Mouse (Mus musculus): Measurements from ENCODE around the gene Srrm1. TPM values are rescaled to one million over a fixed set of nuclear protein-coding genes. Genes with fewer than 3 reads are reported as not detected.

Gene Srrm1
- polyA plus RNA-seq (2015; fragmentation: Nextera tagmentation; extraction: Ambion mirVana) = 183 and 203 TPM in 2 replicates

DNA sequence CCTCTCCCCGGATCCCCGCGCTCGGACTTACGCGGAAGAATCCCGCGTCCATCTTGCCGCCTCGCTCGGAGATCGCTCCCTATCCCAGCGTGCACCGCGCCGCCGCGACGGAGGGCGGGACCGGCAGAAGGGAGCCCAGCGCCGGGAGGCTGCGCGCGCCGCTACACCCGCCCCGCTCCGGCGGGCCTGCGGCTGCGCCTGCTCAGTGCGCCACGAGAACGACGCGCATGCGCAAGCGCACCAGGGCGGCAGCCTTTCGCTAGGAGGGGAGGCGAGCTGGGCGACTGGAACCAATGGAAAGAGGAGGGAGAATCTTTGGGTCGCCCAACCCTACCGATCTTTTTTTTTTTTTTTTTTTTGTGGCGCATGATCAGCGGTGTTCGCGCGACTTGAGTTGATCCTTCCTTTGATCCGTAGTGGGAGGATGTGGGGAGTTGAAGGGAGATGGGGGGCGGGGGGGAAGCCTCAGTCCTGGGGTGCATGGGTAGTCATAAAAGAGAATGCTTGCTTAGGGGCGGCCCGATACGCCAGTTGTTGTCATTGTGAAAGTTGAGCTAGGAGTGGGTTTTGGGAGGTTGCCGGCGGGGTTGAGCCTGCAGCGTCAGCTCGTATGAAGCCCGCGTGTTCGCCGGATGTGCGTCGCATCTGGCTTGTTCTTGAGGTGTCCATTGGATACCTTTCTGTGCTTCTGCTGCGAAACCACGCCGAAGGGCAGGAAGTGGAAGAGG is at the start of gene Srrm1:
Srrm1 (minus strand) TSS at position 256 of the 728 bp plus-strand sequence.
- H3K9ac ChIP-seq (ENCODE audit: low read depth, low read length) = peak within 1 kb of the TSS; percentile 99
- H3K4me2 ChIP-seq (ENCODE audit: low read length) = peak within 1 kb of the TSS; percentile 88
- H3K36me3 ChIP-seq (ENCODE audit: insufficient read depth, low read length) = no peaks in the 10 kb centered on the region
- H3K27ac ChIP-seq = peak within 1 kb of the TSS; percentile 96
- H3K4me1 ChIP-seq (replicated peaks; ENCODE audit: insufficient read depth, low read length) = peaks cover 13% of the 10 kb centered on the region; the same call in 1 of the 2 replicates
- peak; percentile 92 for ATAC-seq (replicated peaks; ENCODE audit: low FRiP score, low read depth)
- H3K27me3 ChIP-seq (ENCODE audit: insufficient read depth, low read length) = no peaks in the 10 kb centered on the region
- no peak for TF ChIP-seq CTCF (IDR thresholded peaks at IDR 0.05; ENCODE audit: low read depth)
- no peaks in the 10 kb centered on the region for H3K9me3 ChIP-seq (replicated peaks; ENCODE audit: low read length)
- peak within 1 kb of the TSS; percentile 100 for H3K4me3 ChIP-seq (replicated peaks; ENCODE audit: low read depth, low read length)
- under 1% methylated on average over 66 of the region's 69 CpGs for WGBS
- DNase-seq (ENCODE audit: low spot score) = peak; percentile 99

GRCm38 (mm10) chr4:135401881-135402280 is 48.8 kb upstream of the Srrm1 start:
- TF ChIP-seq CTCF (IDR thresholded peaks at IDR 0.05; ENCODE audit: low read depth) = no peak
- H3K4me1 ChIP-seq (replicated peaks; ENCODE audit: insufficient read depth, low read length) = peaks cover 7% of the 10 kb centered on the region; the same call in 1 of the 2 replicates
- H3K9me3 ChIP-seq (replicated peaks; ENCODE audit: low read length) = no peaks in the 10 kb centered on the region
- no peak overlapping the region for H3K4me3 ChIP-seq (replicated peaks; ENCODE audit: low read depth, low read length)
- H3K27ac ChIP-seq = no peak overlapping the region
- no peak overlapping the region for H3K4me2 ChIP-seq (ENCODE audit: low read length)
- ATAC-seq (replicated peaks; ENCODE audit: low FRiP score, low read depth) (no peak), DNase-seq (ENCODE audit: low spot score) (no peak)
- no peak overlapping the region for H3K9ac ChIP-seq (ENCODE audit: low read depth, low read length)
- no peaks in the 10 kb centered on the region for H3K36me3 ChIP-seq (ENCODE audit: insufficient read depth, low read length)
- WGBS = 32% methylated on average over 7 of the region's 7 CpGs
- H3K27me3 ChIP-seq (ENCODE audit: insufficient read depth, low read length) = no peaks in the 10 kb centered on the region

GRCm38 (mm10) chr4:135397991-135398390 is 44.9 kb upstream of the Srrm1 start, which contains the start of gene Ncmap:
TSS of gene Ncmap (minus strand) at chr4:135398227.
- DNase-seq (ENCODE audit: low spot score) (no peak), ATAC-seq (replicated peaks; ENCODE audit: low FRiP score, low read depth) (peak; percentile 29; the same call in 1 of the 2 replicates)
- H3K4me1 ChIP-seq (replicated peaks; ENCODE audit: insufficient read depth, low read length) = peaks cover 7% of the 10 kb centered on the region; the same call in 1 of the 2 replicates
- no peaks in the 10 kb centered on the region for H3K9me3 ChIP-seq (replicated peaks; ENCODE audit: low read length)
- H3K36me3 ChIP-seq (ENCODE audit: insufficient read depth, low read length) = no peaks in the 10 kb centered on the region
- no peaks in the 10 kb centered on the region for H3K27me3 ChIP-seq (ENCODE audit: insufficient read depth, low read length)
- no peak within 1 kb of the TSS for H3K27ac ChIP-seq
- H3K9ac ChIP-seq (ENCODE audit: low read depth, low read length) = 0 out of 2 replicates have a peak within 1 kb of the TSS, but pooled peaks have one; percentile 18
- H3K4me3 ChIP-seq (replicated peaks; ENCODE audit: low read depth, low read length) = peak within 1 kb of the TSS; percentile 38
- TF ChIP-seq CTCF (IDR thresholded peaks at IDR 0.05; ENCODE audit: low read depth) = no peak
- WGBS = 3% methylated on average over 29 of the region's 29 CpGs
- peak within 1 kb of the TSS; percentile 76 for H3K4me2 ChIP-seq (ENCODE audit: low read length)

DNA sequence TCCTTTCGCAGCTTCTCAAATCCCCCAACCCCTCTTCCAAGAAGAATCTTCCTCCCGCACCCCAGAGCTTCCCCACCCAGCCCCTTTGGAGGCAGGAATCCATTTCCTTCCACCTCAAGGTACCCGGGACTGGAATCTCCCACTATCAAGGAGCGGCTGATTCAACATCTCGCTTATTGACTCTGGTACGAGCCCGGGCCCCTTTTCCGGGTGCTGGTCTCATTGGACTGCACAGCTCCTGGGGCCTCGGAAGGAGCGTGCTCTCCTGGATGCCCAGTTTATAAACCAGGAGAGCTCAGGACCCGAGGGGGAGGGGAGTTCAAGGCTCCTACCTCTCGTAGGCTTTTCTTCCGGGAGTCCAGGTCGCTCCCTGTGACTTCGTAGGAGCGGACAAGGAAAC is 44.4 kb upstream of the Srrm1 start:
- peak overlapping the region; percentile 38 for H3K4me3 ChIP-seq (replicated peaks; ENCODE audit: low read depth, low read length)
- H3K4me1 ChIP-seq (replicated peaks; ENCODE audit: insufficient read depth, low read length) = peaks cover 7% of the 10 kb centered on the region; the same call in 1 of the 2 replicates
- peak overlapping the region; percentile 76 for H3K4me2 ChIP-seq (ENCODE audit: low read length)
- H3K36me3 ChIP-seq (ENCODE audit: insufficient read depth, low read length) = no peaks in the 10 kb centered on the region
- H3K27ac ChIP-seq = no peak overlapping the region
- 0 out of 2 replicates have a peak overlapping the region, but pooled peaks have one; percentile 18 for H3K9ac ChIP-seq (ENCODE audit: low read depth, low read length)
- H3K9me3 ChIP-seq (replicated peaks; ENCODE audit: low read length) = no peaks in the 10 kb centered on the region
- TF ChIP-seq CTCF (IDR thresholded peaks at IDR 0.05; ENCODE audit: low read depth) = no peak
- 10% methylated on average over 16 of the region's 16 CpGs for WGBS
- H3K27me3 ChIP-seq (ENCODE audit: insufficient read depth, low read length) = no peaks in the 10 kb centered on the region
- peak; percentile 21; the same call in 1 of the 2 replicates for ATAC-seq (replicated peaks; ENCODE audit: low FRiP score, low read depth)
- DNase-seq (ENCODE audit: low spot score) = no peak

GRCm38 (mm10) chr4:135396303-135396702 is 43.2 kb upstream of the Srrm1 start:
- 91% methylated on average over 5 of the region's 5 CpGs for WGBS
- no peak; the same call in 1 of the 2 replicates for TF ChIP-seq CTCF (IDR thresholded peaks at IDR 0.05; ENCODE audit: low read depth)
- DNase-seq (ENCODE audit: low spot score) (no peak), ATAC-seq (replicated peaks; ENCODE audit: low FRiP score, low read depth) (no peak)
- H3K27me3 ChIP-seq (ENCODE audit: insufficient read depth, low read length) = no peaks in the 10 kb centered on the region
- H3K4me2 ChIP-seq (ENCODE audit: low read length) = no peak overlapping the region
- peaks cover 7% of the 10 kb centered on the region; the same call in 1 of the 2 replicates for H3K4me1 ChIP-seq (replicated peaks; ENCODE audit: insufficient read depth, low read length)
- H3K4me3 ChIP-seq (replicated peaks; ENCODE audit: low read depth, low read length) = no peak overlapping the region
- H3K9me3 ChIP-seq (replicated peaks; ENCODE audit: low read length) = no peaks in the 10 kb centered on the region
- H3K36me3 ChIP-seq (ENCODE audit: insufficient read depth, low read length) = no peaks in the 10 kb centered on the region
- H3K9ac ChIP-seq (ENCODE audit: low read depth, low read length) = no peak overlapping the region
- H3K27ac ChIP-seq = no peak overlapping the region

DNA sequence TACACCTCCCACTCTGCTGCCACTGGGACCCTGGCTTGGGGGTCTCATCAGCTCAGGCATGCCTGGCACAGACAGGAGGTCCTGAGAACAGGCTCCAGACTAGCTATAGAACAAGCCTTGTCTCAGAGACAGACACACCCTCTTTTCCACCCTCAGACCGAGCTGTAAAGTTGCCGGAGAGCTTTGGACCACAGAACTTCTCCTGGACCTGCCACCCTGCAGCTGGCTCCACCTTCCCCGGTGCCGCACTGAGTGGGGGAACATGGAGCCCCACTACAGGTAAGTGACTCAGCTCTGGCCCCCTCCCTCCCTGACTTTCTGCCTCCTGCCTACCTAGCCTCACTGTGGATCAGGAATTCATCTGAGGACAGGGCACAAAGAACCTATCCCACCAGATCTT is 42.3 kb upstream of the Srrm1 start:
- H3K4me1 ChIP-seq (replicated peaks; ENCODE audit: insufficient read depth, low read length) = peaks cover 7% of the 10 kb centered on the region; the same call in 1 of the 2 replicates
- no peak overlapping the region for H3K4me3 ChIP-seq (replicated peaks; ENCODE audit: low read depth, low read length)
- no peak for DNase-seq (ENCODE audit: low spot score)
- no peak overlapping the region for H3K27ac ChIP-seq
- H3K9ac ChIP-seq (ENCODE audit: low read depth, low read length) = no peak overlapping the region
- no peaks in the 10 kb centered on the region for H3K9me3 ChIP-seq (replicated peaks; ENCODE audit: low read length)
- no peaks in the 10 kb centered on the region for H3K27me3 ChIP-seq (ENCODE audit: insufficient read depth, low read length)
- no peak for TF ChIP-seq CTCF (IDR thresholded peaks at IDR 0.05; ENCODE audit: low read depth)
- 84% methylated on average over 4 of the region's 4 CpGs for WGBS
- H3K4me2 ChIP-seq (ENCODE audit: low read length) = no peak overlapping the region
- ATAC-seq (replicated peaks; ENCODE audit: low FRiP score, low read depth) = no peak
- no peaks in the 10 kb centered on the region for H3K36me3 ChIP-seq (ENCODE audit: insufficient read depth, low read length)

Data from kidney, postnatal 0 days (tissue).